Mouse (Mus musculus) lung, postnatal 36 days (tissue): ENCODE data around the gene Gm20388.
"Not testable (repeated sequence)": the region's sequence is repeated elsewhere in the genome, so short reads cannot be mapped to it uniquely, and the experiment has no call there.

Experiments
- DNase-seq: peaks from one replicate; pipeline ENCODE4 v3.0.0; 2022; ENCODE audit warnings: mixed read lengths

Gene Gm20388

GRCm38 (mm10) chr8:123215430-123215829, 3304.8 kb downstream of the Gm20388 start:
- no peak for DNase-seq

DNA sequence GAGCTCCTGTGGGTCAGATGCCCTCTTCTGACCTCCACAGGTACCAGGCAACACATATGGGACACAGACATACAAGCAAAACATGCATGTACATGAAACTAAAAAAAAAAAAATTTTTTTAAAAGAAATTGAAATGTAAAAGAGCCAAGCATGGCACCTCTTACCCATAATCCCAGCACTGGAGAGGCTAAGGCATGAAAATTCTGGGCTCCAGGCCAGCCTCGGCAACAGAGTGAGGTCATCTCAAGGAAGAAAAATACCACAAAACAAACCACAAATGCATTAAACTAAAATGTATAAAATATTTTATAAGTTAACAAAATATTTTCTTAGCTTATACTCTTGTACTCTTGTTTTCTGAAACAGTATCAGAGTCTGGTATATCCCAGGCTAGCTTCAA, 3310.3 kb downstream of the Gm20388 start:
- DNase-seq: no peak

DNA sequence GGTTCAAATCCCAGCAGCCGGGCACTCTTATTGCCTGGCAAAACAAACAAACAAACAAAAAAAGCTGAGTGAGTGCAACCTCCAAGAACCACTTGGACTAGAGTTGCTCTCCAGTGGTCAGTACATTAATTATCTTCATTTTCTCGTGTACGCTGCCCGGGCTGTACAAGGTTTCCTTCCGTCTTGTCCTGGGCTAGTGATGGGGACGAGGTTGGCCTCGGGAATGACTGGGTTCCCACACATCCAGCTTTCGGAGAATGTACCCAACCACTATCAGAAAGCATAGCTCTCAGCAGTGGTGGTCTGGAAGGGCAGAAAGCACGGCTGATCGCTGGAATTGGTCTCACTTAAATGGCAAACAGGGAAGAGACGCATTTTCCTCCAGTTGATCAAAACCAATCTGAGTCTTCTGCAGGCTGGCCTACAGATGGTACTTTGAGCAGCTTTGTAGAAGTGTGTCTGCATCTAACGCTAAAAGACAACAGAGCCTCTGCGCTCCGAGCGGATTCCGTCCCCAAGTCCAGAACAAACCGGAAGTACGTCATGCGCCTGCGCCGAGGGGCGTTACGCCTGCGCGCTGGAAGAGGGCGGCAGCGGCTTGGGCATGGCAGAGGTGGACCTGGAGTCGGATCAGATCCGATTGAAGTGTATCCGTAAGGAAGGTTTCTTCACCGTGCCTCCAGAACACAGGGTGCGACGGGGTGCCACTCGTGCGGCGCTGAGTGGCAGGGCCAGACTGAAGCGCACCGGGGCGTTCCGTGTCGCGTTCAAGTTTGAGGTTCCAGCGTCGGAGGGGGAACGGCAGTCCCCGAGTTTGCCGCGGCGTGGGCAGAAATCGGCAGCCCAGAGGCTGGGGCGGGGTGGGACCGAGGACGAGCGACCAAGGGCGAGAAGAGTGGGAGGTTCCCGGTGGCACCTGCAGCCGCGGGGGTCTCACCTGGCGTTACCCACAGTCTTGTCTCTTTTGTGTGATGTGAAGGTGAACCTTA, 3313.9 kb downstream of the Gm20388 start, which contains the start of gene Cdk10:
Cdk10 (plus strand) TSS at position 565 of the 989 bp plus-strand sequence.
- peak; percentile 96 for DNase-seq

GRCm38 (mm10) chr8:123228416-123228815, 3317.8 kb downstream of the Gm20388 start:
- DNase-seq: no peak

DNA sequence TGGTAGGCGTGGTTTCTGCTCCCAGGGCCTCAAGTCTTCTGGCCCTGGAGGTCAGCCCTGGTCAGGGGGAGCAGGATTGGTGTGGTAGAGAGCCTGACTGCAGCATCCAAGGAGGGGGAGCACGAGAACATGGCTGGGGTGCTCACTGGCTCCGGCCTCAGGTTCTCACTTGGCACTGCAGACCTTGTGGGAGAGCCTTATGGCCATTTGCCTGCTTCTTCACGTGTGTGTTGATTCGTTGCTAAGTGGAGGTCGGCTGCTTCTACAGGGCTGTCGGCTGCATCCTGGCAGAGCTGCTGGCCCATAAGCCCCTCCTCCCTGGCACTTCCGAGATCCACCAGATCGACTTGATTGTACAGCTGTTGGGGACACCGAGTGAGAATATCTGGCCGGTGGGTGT, 3319.7 kb downstream of the Gm20388 start:
- DNase-seq: not testable (repeated sequence)

- DNase-seq: no peak
Observed at GRCm38 (mm10) chr8:123231742-123232141, 3321.1 kb downstream of the Gm20388 start.

DNA sequence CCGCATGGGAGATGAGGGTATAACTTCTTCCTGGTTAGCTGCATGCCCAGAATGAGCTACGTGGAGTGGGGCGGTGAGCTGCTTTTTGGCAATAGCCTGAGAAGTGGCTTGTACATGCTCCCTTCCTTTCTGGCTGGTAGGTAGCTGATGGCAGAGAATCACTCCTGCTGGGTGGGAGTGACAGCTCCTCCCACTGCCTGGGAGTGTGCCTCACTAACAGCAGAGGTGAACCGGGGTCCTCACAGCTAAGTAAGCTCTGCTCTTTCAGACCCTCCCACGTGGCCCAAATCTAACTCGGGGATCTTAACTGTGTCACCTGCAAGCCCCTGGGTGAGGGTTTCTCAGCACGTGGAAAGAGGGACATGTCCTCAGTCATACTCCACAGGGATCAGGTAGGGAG, 3321.9 kb downstream of the Gm20388 start:
- no peak for DNase-seq

DNA sequence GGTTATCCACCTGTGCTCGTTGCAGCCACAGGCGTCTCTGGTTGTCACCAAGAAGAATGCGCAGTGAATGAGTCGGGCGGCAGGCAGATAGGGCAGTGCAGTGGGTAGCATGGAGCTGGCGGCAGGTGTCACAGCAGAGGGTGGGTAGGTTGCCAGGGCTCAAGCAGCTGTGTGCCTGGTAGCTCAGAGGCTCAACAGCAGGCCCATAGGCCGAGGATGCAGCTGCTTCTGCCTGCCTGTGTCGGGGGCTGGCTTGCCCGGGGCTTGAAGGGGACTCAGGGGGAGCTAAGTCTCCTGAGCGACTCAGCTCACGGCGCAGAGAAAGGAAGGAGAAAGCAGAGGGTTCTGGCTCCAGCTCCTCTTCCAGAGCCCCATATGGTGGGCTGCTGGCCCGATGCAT, 3322.7 kb downstream of the Gm20388 start:
- DNase-seq: no peak

GRCm38 (mm10) chr8:123233760-123234159, 3323.1 kb downstream of the Gm20388 start:
- DNase-seq: no peak

DNA sequence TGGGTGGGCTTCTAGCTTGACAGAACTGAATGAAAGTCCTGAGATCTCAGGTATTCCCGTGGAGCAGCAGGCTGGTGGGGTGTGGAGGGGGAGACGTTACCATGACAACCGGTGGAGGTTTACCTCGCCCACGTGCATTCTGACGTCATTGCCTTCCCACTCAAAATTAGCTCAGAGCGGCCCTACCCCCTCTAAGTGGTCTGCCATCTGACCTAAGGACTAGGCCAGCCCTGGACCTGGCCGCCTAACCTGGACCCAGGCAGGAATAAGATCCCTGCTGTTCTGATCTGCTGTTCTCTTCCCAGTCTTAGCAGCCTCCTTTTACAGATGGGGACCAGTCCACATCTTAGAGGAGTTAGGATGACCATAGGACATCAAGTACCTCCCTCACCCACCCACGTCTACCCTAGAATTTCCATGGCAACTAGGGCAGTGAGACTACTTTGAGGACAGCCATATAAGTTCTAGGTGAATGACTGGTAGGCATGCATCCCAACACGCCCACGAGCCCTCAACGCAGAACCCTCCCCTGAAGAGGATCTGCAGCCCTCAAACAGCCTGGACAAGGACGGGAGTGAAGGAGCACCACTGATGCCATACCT, 3324.4 kb downstream of the Gm20388 start:
- no peak for DNase-seq

GRCm38 (mm10) chr8:123235520-123236497, 3325.2 kb downstream of the Gm20388 start, which contains the start of gene Spata2l:
Spata2l (minus strand) TSS chr8:123236233.
- peak; percentile 92 for DNase-seq

DNA sequence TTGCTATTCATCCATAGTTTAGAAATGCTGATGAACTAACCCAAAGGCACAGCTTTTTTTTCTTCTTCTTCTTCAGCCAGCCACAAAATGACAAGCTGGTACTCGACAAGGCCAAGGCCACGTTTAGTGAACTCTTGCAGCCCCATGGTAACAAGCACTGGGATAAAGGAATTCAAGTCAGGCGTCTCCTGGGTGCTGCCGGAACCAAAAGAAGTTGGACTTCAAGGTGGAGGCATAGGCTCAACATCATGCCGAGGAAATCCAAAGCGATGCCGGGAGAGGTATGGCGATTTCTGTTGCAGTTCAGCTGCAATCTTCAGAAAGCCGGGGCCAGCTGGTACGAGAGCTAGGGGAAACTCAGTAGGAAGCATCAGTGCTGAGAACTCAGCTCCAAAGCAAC, 3328.8 kb downstream of the Gm20388 start:
- no peak for DNase-seq

DNA sequence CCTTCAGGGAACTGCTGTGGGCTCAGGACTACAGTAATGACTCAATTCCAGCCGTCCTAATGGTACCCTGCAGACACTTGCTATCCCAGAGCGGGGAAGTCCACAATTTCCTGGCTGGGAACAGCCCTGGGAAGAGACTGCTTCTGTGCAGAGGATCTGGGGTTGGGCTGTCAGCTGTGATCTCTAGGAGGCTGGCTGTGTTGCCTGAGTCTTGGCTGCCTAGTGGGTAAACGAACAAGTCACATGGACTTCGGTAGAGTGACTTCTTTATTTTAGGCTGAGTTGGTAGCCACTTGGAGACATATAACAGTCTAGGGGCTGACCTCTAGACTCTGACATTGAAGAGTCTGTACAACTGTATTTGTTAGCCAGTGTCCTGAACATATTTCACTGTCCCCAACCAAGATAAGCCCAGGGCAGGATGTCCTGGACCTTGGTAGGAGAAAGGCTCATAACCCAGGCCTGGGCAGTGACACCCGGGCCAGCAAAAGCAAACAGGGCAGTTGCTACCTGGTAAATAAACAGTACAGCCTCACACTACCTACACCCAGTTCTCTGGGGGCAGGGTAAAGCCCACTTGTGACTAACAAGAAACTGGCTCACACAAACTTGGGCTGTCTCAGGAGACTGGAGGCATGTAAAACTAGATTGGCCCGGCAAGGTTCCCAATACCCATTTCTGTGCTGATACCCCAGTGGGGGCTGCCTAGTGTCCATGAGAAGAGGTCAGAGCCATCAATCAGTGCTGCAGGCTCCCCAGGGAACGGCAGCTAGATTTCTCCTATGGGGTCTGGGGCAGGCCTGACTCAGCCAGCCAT, 3331.7 kb downstream of the Gm20388 start:
- DNase-seq: no peak

GRCm38 (mm10) chr8:123243053-123243452, 3332.4 kb downstream of the Gm20388 start:
- no peak for DNase-seq

GRCm38 (mm10) chr8:123244382-123244781, 3333.7 kb downstream of the Gm20388 start:
- no peak for DNase-seq

- no peak for DNase-seq
Observed at GRCm38 (mm10) chr8:123245543-123245942, 3334.9 kb downstream of the Gm20388 start.

DNA sequence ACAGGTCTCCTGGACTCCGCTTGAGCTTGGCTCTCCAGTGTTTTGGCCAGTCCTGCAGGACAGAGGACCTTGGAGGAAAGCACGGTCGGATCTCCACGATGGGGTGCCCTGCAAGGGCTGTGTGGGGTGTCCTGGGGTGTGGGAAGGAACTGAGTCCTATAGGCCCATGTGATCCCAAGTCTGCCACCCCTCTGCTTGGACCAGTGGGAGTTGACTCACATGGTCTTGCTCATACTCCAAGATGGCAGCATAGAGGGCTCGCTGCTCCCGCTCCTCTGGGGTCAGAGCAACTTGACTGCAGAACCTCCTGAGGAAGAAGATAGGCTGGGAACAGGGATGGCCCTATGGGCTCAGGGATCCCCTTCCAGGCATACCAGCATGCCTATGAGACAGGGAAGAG, 3337.1 kb downstream of the Gm20388 start:
- DNase-seq: no peak

DNA sequence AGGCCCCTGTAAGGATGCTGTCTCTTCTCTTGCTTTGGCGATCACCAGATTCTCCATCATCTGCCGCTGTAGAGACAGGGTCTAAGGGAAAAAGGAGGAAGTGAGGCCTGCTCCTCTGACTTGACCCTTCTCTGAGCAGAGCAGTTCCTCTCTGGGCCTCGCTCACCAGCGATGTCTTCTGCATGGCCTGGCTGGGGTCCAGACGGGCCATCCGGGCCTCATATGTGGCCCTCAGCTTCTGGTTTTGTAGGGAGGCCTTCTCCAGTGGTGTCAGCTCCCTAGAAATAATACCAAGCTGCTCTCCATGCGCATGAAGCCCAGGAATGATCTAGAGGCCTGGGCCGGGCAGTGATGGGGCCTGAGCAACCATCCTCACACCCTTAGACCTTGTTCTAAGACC, 3338.0 kb downstream of the Gm20388 start:
- peak; percentile 18 for DNase-seq

- DNase-seq: no peak
Observed at GRCm38 (mm10) chr8:123250940-123251339, 3340.3 kb downstream of the Gm20388 start.

DNA sequence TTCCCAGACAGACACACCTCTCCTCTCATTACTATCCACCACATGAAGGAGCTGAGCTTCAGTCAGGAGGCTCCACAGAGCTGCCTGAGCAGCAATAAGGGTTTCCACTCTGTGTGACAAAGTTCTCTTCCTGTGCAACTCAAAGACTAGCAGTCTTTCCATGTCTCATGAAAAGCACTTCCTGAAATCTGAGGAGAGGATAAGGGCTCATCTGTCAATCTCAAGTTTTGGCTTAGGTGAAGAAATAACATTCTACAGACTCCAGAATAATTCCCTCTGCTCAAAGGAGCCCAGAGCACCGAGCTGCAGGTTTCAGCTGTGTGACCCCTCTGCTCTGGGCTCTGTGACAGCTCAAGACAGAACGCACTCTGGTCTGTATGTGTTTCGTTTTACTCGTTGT, 3342.3 kb downstream of the Gm20388 start:
- no peak for DNase-seq

GRCm38 (mm10) chr8:123253451-123254098, 3342.9 kb downstream of the Gm20388 start:
- peak; percentile 39 for DNase-seq
